Mouse (Mus musculus): Measurements from ENCODE around the gene Tubb4a. TPM values are rescaled to one million over a fixed set of nuclear protein-coding genes. Genes with fewer than 3 reads are reported as not detected.

Tubb4a gene
- polyA plus RNA-seq (2012; ENCODE audit: low replicate concordance), result 0.23 and 0.25 TPM in 2 replicates

DNA sequence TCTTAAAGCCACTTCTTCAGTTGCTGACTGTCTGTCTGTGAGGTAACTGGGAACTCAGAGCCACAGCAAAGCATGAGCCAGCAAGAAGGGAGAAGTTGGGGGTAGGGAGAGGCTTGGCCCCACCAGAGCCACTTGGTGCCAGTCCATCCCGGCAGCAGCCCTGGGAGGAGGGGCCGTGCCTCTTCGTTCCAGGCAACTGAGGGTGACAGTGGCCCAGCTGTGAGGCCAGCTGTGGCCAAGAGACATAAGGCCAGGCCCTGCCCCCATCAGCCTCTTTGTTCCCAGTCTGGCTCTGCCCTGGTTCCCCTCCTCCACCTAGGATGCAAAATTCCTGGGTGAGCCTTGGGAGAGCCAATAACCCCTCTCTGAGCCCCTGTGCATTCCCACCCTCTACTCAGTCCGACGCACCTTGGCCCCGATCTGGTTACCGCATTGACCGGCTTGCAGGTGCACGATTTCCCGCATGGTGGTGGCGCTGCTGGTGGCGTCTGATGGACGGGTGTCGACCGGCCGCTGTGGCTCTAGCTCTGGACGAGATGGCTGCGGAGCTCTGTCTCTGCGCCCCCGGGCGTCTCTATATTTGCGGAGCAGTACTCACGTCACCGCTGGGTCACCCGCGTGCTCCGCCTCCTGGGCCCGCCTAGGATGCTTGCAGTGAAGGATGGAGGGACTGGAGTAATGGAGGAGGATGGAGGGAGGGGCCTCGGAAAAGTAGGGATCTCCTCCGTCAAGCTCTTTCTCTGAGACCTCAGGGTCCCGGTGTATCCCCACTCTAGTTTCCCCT lies at the start of gene Tubb4a:
Tubb4a (minus strand) TSS at position 734 of the 784 bp plus-strand sequence.

DNA sequence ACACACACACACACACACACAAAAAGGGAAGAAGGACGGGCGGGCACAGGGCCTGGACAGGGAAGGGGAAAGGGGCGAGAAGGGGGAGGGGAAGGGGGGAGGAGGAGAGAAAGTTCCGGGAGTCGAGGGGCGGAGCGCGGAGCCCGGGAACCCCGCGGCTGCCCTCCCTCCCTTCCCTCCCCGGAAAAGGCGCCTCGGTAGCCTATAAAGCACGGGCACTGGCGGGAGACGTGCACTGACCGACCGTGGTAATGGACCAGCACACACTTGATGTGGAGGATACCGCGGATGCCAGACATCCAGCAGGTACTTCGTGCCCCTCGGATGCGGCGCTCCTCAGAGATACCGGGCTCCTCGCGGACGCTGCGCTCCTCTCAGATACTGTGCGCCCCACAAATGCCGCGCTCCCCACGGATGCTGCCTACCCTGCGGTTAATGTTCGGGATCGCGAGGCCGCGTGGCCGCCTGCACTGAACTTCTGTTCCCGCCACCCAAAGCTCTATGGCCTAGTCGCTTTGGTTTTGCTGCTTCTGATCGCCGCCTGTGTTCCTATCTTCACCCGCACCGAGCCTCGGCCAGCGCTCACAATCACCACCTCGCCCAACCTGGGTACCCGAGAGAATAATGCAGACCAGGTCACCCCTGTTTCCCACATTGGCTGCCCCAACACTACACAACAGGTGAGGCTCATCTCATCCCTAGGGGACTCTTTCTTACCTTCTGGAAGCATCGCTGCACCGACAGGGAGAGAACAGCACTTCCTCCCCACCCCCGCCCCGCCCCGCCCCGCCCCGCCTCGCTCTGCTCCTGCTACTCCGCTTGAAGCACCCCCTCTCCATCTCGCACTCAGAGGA lies 17.8 kb upstream of the Tubb4a start, which contains the start of gene Tnfsf9:
Tnfsf9 (plus strand) TSS at position 145 of the 854 bp plus-strand sequence.

DNA sequence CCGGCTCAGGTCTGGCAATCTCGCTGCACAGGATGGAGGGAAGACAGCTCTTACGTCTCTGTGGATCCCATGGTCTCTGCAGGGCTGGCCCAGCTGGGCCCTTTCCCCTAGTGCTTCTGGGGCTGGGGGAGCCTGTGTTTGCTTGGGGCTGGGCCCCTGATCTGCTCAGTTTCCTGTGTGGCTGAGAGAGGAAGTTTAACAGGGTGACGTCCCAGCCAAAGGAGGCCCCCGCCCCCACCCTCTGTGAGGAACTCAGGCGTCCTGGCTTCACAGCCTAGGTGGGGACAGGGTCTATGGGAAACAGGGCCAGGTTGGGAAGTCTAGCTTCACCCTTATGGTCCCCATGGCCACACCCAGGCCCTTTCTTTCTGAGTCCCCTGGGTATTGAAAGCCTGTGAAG lies 9.2 kb downstream of the Tubb4a start, which contains the start of gene Dennd1c:
Dennd1c (minus strand) TSS at position 179 of the 400 bp plus-strand sequence.

DNA sequence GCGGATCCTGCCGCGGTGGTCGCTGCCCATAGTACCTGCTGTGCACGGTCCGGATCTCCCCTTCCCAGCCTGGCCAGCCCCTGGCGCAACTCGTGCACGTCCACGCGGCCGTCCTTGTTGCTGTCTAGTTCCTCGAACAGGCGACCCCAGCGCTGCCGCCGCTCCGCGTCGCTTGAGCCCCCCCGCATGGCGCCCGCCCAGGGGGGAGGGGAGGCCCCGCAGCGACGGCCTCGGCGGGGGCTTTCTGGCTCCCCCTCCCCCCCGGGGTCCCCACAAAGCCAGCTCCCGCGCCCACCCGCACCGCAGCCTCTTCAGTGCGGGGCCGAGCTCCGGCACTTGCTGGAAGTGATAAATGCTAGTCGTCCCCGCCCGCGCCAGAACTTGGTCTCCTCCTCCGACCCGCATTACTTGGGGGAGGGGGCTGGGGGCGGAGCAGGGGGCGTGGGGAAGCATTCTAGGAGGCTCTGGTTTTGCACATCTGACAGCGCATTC lies 28.1 kb downstream of the Tubb4a start, which contains the start of gene Slc25a23:
Slc25a23 (minus strand) TSS at position 378 of the 492 bp plus-strand sequence.

DNA sequence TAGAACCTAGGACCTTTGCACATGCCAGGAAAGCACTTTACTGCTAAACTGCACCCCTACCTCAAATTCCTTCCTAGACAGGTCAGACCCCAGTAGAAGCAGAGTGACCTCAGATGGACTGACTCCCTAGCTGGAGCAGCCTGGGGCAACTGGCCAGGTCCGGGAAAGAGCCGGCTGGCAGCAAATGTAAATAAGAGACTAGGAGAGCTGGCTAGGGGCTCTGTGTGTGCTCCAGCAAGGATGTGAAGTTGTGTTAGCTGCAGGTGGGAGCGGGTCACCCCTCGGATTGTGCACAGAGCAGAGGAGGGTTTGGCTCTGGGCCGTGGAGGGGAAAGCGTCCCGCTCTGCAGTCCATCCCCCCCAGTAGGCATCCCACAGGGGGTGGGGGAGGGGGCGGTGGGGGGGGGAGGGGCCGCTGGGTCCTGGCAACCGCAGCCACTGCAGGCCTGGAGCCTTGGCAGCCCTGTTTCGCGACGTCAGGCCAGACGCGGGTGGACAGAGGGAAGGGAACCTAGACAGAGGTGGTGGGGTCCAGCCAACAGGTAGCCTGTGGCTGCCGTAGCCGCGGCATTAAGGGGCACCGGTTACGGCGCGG lies 28.6 kb downstream of the Tubb4a start, which contains the start of gene Crb3:
Crb3 (plus strand) TSS at position 215 of the 595 bp plus-strand sequence.

DNA sequence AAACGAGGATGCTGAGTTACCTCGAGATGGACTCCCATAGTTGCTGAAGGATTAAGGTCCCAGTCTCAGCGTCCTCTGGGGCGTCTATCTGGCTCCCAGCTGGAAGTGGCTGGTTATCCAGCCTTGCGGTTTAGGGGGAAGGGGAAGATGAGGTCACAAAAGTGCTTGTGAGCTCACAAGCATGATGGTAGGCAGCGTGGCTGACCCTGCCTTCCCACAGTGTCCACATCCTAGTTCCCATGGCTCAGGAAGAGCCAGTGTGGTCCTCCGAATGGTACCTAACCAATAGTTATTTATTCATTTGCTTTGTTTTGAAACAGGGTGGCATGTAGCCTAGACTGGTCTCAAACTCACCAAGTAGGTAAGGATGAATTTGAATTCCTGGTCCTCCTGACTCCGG lies 46.0 kb downstream of the Tubb4a start, which contains the start of gene Slc25a41:
Slc25a41 (minus strand) TSS at position 101 of the 400 bp plus-strand sequence.

DNA sequence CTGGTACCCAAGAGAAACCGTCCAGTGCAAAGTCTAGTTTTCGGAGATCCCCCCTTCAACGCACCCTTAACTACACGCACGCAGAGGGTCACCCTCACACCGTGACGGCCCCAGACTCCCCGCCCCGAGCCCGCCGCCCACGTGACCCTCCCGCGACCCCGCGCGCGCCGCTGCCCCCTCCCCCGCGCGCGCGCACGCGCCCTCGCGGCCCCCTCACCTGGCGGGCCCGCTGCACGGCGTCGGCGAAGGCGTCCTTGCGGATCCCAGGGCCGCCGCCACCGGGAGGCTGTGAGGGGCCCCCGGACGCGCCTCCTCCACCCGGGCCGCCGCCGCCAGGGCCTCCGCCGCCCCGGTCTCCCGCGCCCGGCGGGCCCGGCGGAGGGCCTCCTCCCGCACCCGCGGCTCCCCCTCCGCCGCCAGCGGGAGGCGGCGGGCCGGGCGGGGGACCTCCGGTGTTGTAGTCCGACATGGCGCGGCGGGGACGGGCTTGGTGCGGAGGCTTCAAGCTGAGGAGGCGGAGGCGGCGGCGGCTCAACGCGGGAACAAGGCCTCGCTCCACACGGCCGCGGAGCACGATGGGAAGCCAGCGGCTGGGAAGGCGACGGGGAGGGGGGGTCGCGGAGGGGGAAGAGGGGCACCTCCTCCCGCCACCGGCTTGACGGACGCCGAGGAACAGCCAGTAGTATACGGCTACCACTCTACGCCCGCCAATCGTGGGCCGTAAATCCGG lies 56.5 kb downstream of the Tubb4a start, which contains the start of gene Khsrp:
Khsrp (minus strand) TSS at position 592 of the 730 bp plus-strand sequence.

Other genes with a start within 250 kb of the Tubb4a start
- gene Acsbg2, start 213.3 kb downstream of the Tubb4a start, polyA plus RNA-seq (2012; ENCODE audit: low replicate concordance), result not detected in 2 replicates
- gene 1700061G19Rik, start 212.3 kb downstream of the Tubb4a start, polyA plus RNA-seq (2012; ENCODE audit: low replicate concordance), result not detected in 2 replicates
- 120 and 136 TPM in 2 replicates for gene Mllt1, start 152.4 kb downstream of the Tubb4a start, polyA plus RNA-seq (2012; ENCODE audit: low replicate concordance)
- not detected in 2 replicates for gene Acer1, start 105.7 kb downstream of the Tubb4a start, polyA plus RNA-seq (2012; ENCODE audit: low replicate concordance)
- gene Clpp, start 97.5 kb downstream of the Tubb4a start, polyA plus RNA-seq (2012; ENCODE audit: low replicate concordance), result 77.6 and 206 TPM in 2 replicates
- 20.6 and 31.9 TPM in 2 replicates for gene Alkbh7, start 90.4 kb downstream of the Tubb4a start, polyA plus RNA-seq (2012; ENCODE audit: low replicate concordance)
- 2.3 and 3.1 TPM in 2 replicates for gene Pspn, start 87.8 kb downstream of the Tubb4a start, polyA plus RNA-seq (2012; ENCODE audit: low replicate concordance)
- gene Gtf2f1, start 76.5 kb downstream of the Tubb4a start, polyA plus RNA-seq (2012; ENCODE audit: low replicate concordance), result 144 and 226 TPM in 2 replicates
- not detected in 2 replicates for gene Gm17949, start 76.3 kb downstream of the Tubb4a start, polyA plus RNA-seq (2012; ENCODE audit: low replicate concordance)
- 758 and 1,065 TPM in 2 replicates for gene Khsrp, start 56.3 kb downstream of the Tubb4a start, polyA plus RNA-seq (2012; ENCODE audit: low replicate concordance)
- gene Slc25a41, start 46.1 kb downstream of the Tubb4a start, polyA plus RNA-seq (2012; ENCODE audit: low replicate concordance), result not detected in 2 replicates
- 5.3 and 6.2 TPM in 2 replicates for gene Crb3, start 28.7 kb downstream of the Tubb4a start, polyA plus RNA-seq (2012; ENCODE audit: low replicate concordance)
- gene Slc25a23, start 27.9 kb downstream of the Tubb4a start, polyA plus RNA-seq (2012; ENCODE audit: low replicate concordance), result 4.9 and 6.2 TPM in 2 replicates
- 25.4 and 34.0 TPM in 2 replicates for gene Dennd1c, start 9.3 kb downstream of the Tubb4a start, polyA plus RNA-seq (2012; ENCODE audit: low replicate concordance)
- gene Tnfsf9, start 17.5 kb upstream of the Tubb4a start, polyA plus RNA-seq (2012; ENCODE audit: low replicate concordance), result 0.18 and 0.27 TPM in 2 replicates
- not detected in 2 replicates for gene Cd70, start 62.0 kb upstream of the Tubb4a start, polyA plus RNA-seq (2012; ENCODE audit: low replicate concordance)
- gene Tnfsf14, start 106.4 kb upstream of the Tubb4a start, polyA plus RNA-seq (2012; ENCODE audit: low replicate concordance), result 0.85 and 0.98 TPM in 2 replicates
- 1.6 and 2.3 TPM in 2 replicates for gene C3, start 140.4 kb upstream of the Tubb4a start, polyA plus RNA-seq (2012; ENCODE audit: low replicate concordance)
- gene Gpr108, start 160.7 kb upstream of the Tubb4a start, polyA plus RNA-seq (2012; ENCODE audit: low replicate concordance), result 17.4 and 22.9 TPM in 2 replicates
- gene Trip10, start 161.7 kb upstream of the Tubb4a start, polyA plus RNA-seq (2012; ENCODE audit: low replicate concordance), result 3.1 and 4.2 TPM in 2 replicates
- gene Vav1, start 191.3 kb upstream of the Tubb4a start, polyA plus RNA-seq (2012; ENCODE audit: low replicate concordance), result 10.7 and 13.5 TPM in 2 replicates

All from leukemia stem cell, adult 10-12 weeks (primary cell).